Mouse (Mus musculus) hindbrain, embryonic 14.5 days (tissue): ENCODE data around the gene Dgkz. TPM values are rescaled to one million over a fixed set of nuclear protein-coding genes. Genes with fewer than 3 reads are reported as not detected.

Source experiments
- ATAC-seq: fragments of 200-750 bp; cut with Nextera tagmentation; 2 replicates; pipeline ENCODE4 v1.8.0; 2017; ENCODE audit warnings: moderate number of reproducible peaks, mild to moderate bottlenecking, moderate TSS enrichment, moderate library complexity; ENCODE audit not compliant: low FRiP score
- DNase-seq: peaks from one replicate; pipeline ENCODE4 v3.0.0-alpha.2; 2015; ENCODE audit warnings: low spot score
- H3K27ac ChIP-seq: fragments of 300-500 bp; sonication (generic); 2 replicates; pipeline ENCODE4 v1.5.1; 2014; ENCODE audit warnings: mild to moderate bottlenecking, moderate library complexity
- H3K27me3 ChIP-seq: fragments of 300-500 bp; sonication (generic); 2 replicates; pipeline ENCODE4 v1.6.1; 2014; ENCODE audit warnings: mild to moderate bottlenecking, low read length, mixed read lengths; ENCODE audit not compliant: control insufficient read depth, insufficient read depth
- H3K36me3 ChIP-seq: fragments of 300-500 bp; sonication (generic); replicated peaks from 2 replicates; pipeline ENCODE4 v1.6.1; 2014; ENCODE audit not compliant: control insufficient read depth, insufficient read depth
- H3K4me1 ChIP-seq: fragments of 300-500 bp; sonication (generic); replicated peaks from 2 replicates; pipeline ENCODE4 v1.6.1; 2014; ENCODE audit warnings: antibody characterized with exemption, low read length, mixed read lengths; ENCODE audit not compliant: control insufficient read depth, insufficient read depth
- H3K4me2 ChIP-seq: fragments of 300-500 bp; sonication (generic); replicated peaks from 2 replicates; pipeline ENCODE4 v1.6.1; 2014; ENCODE audit warnings: mild to moderate bottlenecking, moderate library complexity
- H3K4me3 ChIP-seq: fragments of 300-500 bp; sonication (generic); replicated peaks from 2 replicates; pipeline ENCODE4 v1.5.1; 2014; ENCODE audit warnings: mild to moderate bottlenecking, low read length
- H3K9ac ChIP-seq: fragments of 300-500 bp; sonication (generic); 2 replicates; pipeline ENCODE4 v1.6.1; 2014
- H3K9me3 ChIP-seq: fragments of 300-500 bp; sonication (generic); 2 replicates; pipeline ENCODE4 v1.6.1; 2016; ENCODE audit warnings: low read length; ENCODE audit not compliant: control insufficient read depth
- WGBS: fragments of 180-500 bp; shearing (Covaris S2); extraction: QIAGEN DNeasy Blood & Tissue Kit; methylation state at CpG from one replicate; pipeline ENCODE4 v1.1.7; 2014; 5-methylcytosine and 5-hydroxymethylcytosine counted together
- polyA plus RNA-seq: library from polyadenylated mRNA; unstranded; fragments of >200 nt; fragmentation: Nextera tagmentation; extraction: Ambion mirVana; gene quantifications from 2 replicates; pipeline ENCODE4 v1.2.1, GENCODE M21; 2014

Gene Dgkz
- polyA plus RNA-seq, 1 experiment from 2014 or later = 39.0 TPM

DNA sequence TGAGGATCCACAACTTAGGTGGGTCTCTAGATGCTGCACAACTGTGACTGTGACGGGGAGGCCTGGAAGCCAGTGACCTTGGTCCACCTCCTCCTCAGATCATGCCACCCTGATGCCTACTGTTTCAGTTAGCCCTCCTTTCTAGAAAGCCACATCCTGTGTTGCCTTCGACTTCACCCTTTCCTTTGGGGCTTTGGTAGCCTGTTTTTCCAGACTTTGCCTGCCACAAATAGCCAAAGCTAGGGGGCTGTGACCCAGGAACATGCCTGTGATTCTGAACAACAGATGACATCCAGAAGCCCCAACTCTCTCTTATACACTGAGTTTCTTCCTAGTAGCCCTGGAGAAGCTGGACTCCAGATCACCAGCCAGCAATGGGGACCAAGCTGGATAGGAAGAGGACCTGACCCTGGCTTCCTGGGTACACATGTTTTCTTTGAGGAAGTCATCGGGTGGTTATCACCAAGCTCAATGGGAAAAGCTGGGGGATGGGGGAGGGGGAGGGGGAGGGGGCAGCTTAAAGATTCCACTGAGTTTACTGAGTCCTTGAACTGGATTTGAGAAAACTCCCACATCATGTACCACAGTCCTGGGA is 11.0 kb downstream of the Dgkz start:
- WGBS = 80% methylated on average over 3 of the region's 3 CpGs
- no peak overlapping the region for H3K4me3 ChIP-seq
- no peak for ATAC-seq
- H3K9ac ChIP-seq = no peak overlapping the region
- DNase-seq = no peak
- no peaks in the 10 kb centered on the region for H3K36me3 ChIP-seq
- no peaks in the 10 kb centered on the region for H3K27me3 ChIP-seq
- H3K4me1 ChIP-seq = peaks cover 14% of the 10 kb centered on the region
- no peaks in the 10 kb centered on the region for H3K9me3 ChIP-seq
- no peak overlapping the region; the same call in 1 of the 2 replicates for H3K4me2 ChIP-seq
- H3K27ac ChIP-seq = no peak overlapping the region

GRCm38 (mm10) chr2:91963443-91963932 is 12.2 kb downstream of the Dgkz start:
- Histone ChIP-seq H3K9me3 (no peaks in the 10 kb centered on the region), H3K4me2 (peak overlapping the region; percentile 88), H3K36me3 (no peaks in the 10 kb centered on the region), H3K4me3 (peak overlapping the region; percentile 90), H3K27ac (peak overlapping the region; percentile 77), H3K9ac (peak overlapping the region; percentile 93), H3K4me1 (peaks cover 14% of the 10 kb centered on the region), H3K27me3 (no peaks in the 10 kb centered on the region)
- DNase-seq (peak; percentile 94), ATAC-seq (peak; percentile 90)
- under 1% methylated on average over 37 of the region's 57 CpGs for WGBS

DNA sequence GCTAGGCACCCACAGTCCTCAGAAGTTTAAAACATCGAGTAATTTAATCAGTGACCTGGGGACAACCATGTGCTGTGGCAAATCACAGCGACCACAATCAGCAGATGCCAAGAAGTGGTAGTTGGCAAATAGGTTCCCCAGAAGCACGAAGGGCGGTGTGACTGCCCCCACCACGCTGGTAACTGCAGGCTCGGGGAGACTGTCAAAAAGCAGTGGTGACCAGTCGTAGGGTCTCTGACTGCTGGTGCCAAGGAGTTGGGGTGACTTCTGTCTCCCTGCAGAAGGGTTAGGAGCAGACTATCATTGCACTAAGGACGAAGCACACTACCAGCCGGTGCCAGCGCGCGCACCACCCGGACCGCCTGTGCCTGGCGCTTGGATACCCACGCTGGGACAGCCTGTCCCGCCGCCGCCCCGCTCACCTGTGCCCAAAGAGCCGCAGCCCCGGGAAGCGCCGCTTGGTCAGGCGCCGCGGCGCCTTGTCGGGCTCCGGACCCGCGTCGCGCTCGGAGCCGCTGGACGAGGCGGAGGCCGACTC is 12.7 kb downstream of the Dgkz start:
- under 1% methylated on average over 37 of the region's 39 CpGs for WGBS
- peak; percentile 50; the same call in 1 of the 2 replicates for ATAC-seq
- Histone ChIP-seq H3K27me3 (no peaks in the 10 kb centered on the region), H3K36me3 (no peaks in the 10 kb centered on the region), H3K9me3 (no peaks in the 10 kb centered on the region), H3K27ac (peak overlapping the region; percentile 77), H3K4me3 (peak overlapping the region; percentile 90), H3K4me2 (peak overlapping the region; percentile 88), H3K9ac (peak overlapping the region; percentile 93), H3K4me1 (peaks cover 15% of the 10 kb centered on the region)
- DNase-seq = no peak

DNA sequence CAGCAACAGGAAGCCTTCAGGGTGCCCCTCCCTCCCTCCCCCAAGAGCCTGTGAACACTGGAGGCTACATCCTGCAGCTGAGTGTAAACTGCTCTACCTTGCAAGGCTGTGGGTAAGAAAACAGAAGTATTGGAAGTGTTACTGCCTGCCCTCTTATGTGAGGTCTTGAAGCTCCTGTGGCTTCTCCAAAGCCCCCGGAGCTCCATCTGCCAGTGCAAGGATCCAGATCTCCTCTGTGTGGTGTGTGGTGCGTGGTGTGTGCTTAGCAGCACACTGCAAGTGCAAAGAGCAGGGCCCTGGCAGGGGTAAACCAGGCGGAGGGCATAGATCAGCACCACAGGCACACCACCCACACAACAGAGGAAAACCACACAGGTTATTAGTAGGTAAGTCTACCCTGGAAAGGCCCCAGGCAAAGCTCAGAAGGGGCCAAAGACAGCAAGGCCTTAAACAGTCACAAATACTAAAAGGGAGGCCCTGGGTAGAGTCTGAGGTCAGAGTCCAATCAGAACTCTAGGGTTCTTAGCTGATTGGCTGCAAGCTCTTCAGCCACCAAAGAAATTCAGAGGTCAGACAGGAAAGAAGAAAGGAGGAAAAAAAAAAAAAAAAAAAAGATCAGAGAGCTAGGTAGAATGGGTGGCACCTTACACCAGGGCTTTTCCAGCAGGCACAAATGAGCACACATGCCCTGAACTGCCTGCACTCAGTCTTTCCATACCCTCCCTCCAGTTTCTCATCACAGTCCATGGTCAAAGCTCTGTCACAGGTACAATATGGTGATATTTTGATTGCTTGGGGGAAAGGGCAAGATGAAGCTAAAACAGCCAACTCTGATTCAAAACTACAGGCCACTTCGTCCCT is 13.5 kb downstream of the Dgkz start:
- no peak overlapping the region for H3K27ac ChIP-seq
- no peaks in the 10 kb centered on the region for H3K27me3 ChIP-seq
- WGBS = 61% methylated on average over 4 of the region's 4 CpGs
- peak overlapping the region; percentile 93 for H3K9ac ChIP-seq
- H3K9me3 ChIP-seq = no peaks in the 10 kb centered on the region
- ATAC-seq = no peak
- peak overlapping the region; percentile 88 for H3K4me2 ChIP-seq
- peaks cover 23% of the 10 kb centered on the region for H3K4me1 ChIP-seq
- peak overlapping the region; percentile 90 for H3K4me3 ChIP-seq
- no peak for DNase-seq
- no peaks in the 10 kb centered on the region for H3K36me3 ChIP-seq

GRCm38 (mm10) chr2:91960459-91960858 is 15.2 kb downstream of the Dgkz start:
- no peaks in the 10 kb centered on the region for H3K36me3 ChIP-seq
- peaks cover 27% of the 10 kb centered on the region for H3K4me1 ChIP-seq
- ATAC-seq = no peak

DNA sequence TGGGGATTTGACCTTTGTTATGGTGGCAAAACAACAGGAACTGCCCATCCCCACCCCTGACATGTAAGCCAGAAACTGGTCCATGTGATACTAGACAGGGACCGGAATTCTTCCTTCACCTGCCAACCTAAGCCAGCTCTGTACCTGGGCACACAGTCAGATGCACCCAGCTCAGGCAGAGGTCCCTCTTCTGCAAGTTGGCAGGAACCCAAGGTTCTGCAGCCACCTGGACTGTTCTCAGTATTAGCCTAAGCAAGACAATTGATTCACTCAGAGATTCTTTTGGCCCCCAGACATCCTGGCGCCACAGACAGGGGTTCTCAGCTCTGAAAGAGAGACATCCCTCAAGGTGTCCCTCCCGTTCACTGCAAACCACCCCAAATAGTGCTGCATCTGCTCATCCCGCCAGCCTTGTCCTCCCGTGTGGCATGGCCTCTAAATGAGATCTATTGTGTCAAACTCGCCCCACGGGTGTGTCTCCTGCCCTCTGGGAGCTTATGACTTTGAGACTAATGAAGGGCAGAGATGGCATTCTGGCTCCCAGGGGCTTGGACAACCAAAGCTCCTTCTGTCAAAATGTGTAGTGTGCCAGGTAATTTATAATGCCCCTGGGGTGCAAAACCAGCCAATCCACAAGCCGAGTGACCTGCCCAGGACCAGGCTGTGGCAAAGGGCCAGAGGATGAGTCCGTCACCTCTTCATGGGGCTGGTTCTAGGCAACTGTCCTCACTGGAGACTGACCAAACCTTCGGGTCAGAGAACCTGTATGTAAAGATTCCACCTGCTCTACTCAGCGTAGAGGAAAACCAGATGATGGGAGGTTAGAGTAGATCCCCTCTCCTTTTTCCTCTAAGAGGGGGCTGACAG is 15.9 kb downstream of the Dgkz start:
- Histone ChIP-seq H3K27me3 (no peaks in the 10 kb centered on the region), H3K27ac (no peak overlapping the region), H3K9me3 (no peaks in the 10 kb centered on the region), H3K36me3 (no peaks in the 10 kb centered on the region), H3K4me1 (peaks cover 27% of the 10 kb centered on the region), H3K4me2 (no peak overlapping the region), H3K9ac (0 out of 2 replicates have a peak overlapping the region, but pooled peaks have one; percentile 2), H3K4me3 (no peak overlapping the region)
- ATAC-seq (no peak), DNase-seq (no peak)
- 59% methylated on average over 11 of the region's 11 CpGs for WGBS

More at GRCm38 (mm10) chr2:91960459-91960858, 15.2 kb downstream of the Dgkz start:
- no peak overlapping the region for H3K4me2 ChIP-seq
- no peak overlapping the region for H3K4me3 ChIP-seq
- no peaks in the 10 kb centered on the region for H3K9me3 ChIP-seq
- WGBS = 85% methylated on average over 5 of the region's 5 CpGs
- no peak for DNase-seq
- H3K27ac ChIP-seq = no peak overlapping the region
- no peak overlapping the region for H3K9ac ChIP-seq
- no peaks in the 10 kb centered on the region for H3K27me3 ChIP-seq

GRCm38 (mm10) chr2:91958701-91959457 is 16.8 kb downstream of the Dgkz start:
- Histone ChIP-seq H3K27ac (no peak overlapping the region), H3K9ac (no peak overlapping the region), H3K4me1 (peaks cover 29% of the 10 kb centered on the region), H3K9me3 (no peaks in the 10 kb centered on the region), H3K27me3 (no peaks in the 10 kb centered on the region), H3K4me3 (no peak overlapping the region), H3K36me3 (no peaks in the 10 kb centered on the region), H3K4me2 (no peak overlapping the region)
- ATAC-seq (no peak), DNase-seq (peak; percentile 52)
- 54% methylated on average over 10 of the region's 10 CpGs for WGBS

DNA sequence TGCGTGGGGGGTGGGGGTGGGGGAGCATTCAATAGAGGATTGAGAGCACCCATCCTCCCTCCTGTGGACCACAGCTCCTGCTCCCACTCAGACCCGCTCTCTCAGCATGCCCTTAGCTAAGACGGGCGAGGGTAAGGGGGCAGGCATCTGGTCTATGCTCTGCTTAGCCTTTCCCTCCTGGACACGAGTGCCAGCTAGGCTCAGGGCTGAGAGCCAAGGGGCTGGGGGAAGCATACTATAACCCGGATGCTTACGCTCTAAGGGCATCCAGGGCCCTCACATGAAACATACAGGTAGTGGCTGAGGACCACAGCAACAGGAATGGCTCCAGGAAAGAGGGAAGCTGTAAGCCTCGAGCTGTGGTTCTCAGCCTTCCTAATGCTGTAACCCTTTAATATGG is 17.6 kb downstream of the Dgkz start:
- H3K4me1 ChIP-seq = peaks cover 31% of the 10 kb centered on the region
- WGBS = 84% methylated on average over 8 of the region's 8 CpGs

More for the DNA sequence above, 17.6 kb downstream of the Dgkz start:
- H3K9me3 ChIP-seq = no peaks in the 10 kb centered on the region
- H3K27me3 ChIP-seq = no peaks in the 10 kb centered on the region
- no peak overlapping the region for H3K9ac ChIP-seq
- no peak for ATAC-seq
- H3K36me3 ChIP-seq = no peaks in the 10 kb centered on the region
- no peak overlapping the region for H3K27ac ChIP-seq
- no peak overlapping the region for H3K4me2 ChIP-seq
- DNase-seq = no peak
- no peak overlapping the region for H3K4me3 ChIP-seq
